Mouse (Mus musculus) left cerebral cortex, postnatal 14 days (tissue): ENCODE measurements around the gene Tm2d1. TPM values are rescaled to one million over a fixed set of nuclear protein-coding genes. Genes with fewer than 3 reads are reported as not detected.

Source experiments
- DNase-seq, 2 experiments: peaks; one replicate each; pipeline ENCODE4 v3.0.0; 2021 to 2022; ENCODE audit warnings: low spot score in 2 of 2, mixed read lengths in 1 of 2
- intact Hi-C: fragments of 180-260 bp; cut with DNase I; formaldehyde crosslinking; loops from one replicate; pipeline ENCODE4 v1.15.1; 2025
- total RNA-seq, 2 experiments: library from RNA; stranded (reverse); gene quantifications; 2 replicates each; pipeline ENCODE4 v1.2.3; 2021

Gene Tm2d1
- total RNA-seq, 2 experiments from 2014 or later: 48.8 to 49.8 TPM

DNA sequence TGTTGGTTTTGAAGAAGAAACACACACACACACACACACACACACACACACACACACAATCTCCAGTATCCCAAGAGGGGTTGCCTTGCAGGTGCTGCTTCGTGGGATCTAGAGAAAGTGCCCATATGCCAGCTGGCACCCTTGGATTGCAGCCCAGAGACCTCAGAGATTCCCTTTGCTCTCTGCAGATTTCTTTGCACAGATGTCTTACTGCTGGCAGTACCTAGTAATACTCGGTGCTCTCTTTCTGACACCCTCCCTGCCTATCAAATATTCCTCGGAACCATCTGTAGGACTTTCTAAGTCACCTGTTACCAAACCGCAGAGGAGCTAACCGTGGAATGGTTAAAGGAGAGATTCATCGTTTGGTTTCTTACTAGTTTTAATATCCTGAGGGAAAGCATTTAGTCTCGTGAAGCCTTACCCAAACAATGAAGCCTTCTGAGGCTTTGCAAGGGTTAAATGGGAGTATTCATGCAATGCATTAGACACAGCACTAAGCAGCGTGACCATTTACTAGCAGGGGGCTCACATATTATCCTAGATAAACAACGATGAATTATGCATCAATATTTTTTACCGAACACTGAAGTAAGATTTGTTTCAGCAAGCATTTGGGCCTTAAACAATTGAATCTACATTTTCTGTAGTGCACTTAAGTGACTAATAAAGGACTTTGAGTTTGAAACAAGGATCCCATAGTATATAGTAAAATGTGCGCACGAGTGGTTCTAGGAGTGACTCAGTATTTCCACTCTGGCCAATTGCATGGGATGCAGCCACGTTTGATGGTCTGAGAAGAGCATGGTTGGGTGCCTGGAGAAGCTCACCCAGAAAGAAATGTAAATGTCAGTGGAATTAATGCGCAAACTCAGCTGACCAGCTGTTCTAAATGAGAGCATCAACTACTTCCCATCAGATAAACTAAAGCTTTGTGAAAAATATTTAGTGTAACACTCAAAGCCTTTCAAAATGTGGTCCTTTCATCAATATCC is 44.2 kb downstream of the Tm2d1 start:
- intact Hi-C loops: no loop called here
- DNase-seq: no peak

DNA sequence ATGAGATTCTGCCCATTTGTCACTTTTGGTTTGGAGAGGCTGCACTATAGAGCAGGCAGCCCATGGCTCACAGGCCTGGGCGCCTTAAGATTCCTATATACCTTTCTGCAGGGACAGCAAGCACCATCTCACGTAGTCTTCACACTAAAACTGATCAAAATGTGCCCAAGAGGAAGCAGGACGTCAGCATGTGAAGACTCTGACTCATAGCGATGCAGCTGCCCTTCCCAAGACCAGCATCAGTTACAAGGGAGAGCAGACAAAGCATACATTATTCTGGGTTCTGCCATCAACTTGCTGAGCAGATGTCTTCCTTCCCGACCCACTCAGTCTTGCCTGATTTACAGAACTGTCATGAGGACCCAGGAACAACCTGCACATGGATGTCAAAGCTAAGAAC is 45.9 kb downstream of the Tm2d1 start:
- DNase-seq: no peak
- intact Hi-C loops: no loop called here

- intact Hi-C loops: no loop called here
- DNase-seq: no peak
Observed at GRCm38 (mm10) chr4:98335726-98336125, 47.4 kb downstream of the Tm2d1 start.

- peak; percentile 94 to 95 for DNase-seq
- intact Hi-C loops: loop anchor here (2.0 to 10.0 kb wide), 4 partner anchors 217 to 737 kb away; no protein-coding TSS in a partner anchor
Observed at GRCm38 (mm10) chr4:98322223-98322622, 60.9 kb downstream of the Tm2d1 start.

GRCm38 (mm10) chr4:98321371-98322111 is 61.6 kb downstream of the Tm2d1 start:
- intact Hi-C loops: loop anchor here (2.0 to 10.0 kb wide), 4 partner anchors 217 to 737 kb away; no protein-coding TSS in a partner anchor
- DNase-seq: peak; percentile 40 to 49

DNA sequence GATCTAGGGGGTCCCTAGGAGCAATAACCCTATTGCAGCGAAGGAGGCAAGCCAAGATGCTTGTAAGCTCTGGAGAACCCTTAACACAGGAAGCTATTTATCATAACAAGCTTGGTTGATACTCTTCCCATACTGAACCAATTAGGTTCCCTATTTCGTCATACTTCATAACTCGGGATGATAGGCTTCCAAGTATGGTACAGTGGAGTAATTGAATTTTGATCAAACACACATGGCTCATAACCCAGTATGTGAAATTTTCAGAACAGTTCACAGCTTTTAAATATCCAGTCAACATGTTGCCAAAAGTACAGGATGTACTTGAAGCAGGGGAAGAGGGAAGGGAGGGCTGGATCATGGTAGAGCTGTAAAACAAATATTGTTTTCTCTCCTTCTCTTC is 64.3 kb downstream of the Tm2d1 start:
- DNase-seq: no peak
- intact Hi-C loops: no loop called here

GRCm38 (mm10) chr4:98317149-98317548 is 66.0 kb downstream of the Tm2d1 start:
- DNase-seq: no peak
- intact Hi-C loops: no loop called here

Other genes starting within 250 kb of the Tm2d1 start
- 1 to 10 TPM; 7.8 to 8.4 TPM for gene Patj, start 12.5 kb upstream of the Tm2d1 start, total RNA-seq